Mouse (Mus musculus): Measurements from ENCODE around the gene Avpi1. TPM values are rescaled to one million over a fixed set of nuclear protein-coding genes. Genes with fewer than 3 reads are reported as not detected.
A peak's percentile ranks its signal among the peaks of the same experiment; 100 is the strongest.

Gene Avpi1
- polyA plus RNA-seq, 1 experiment from 2014 or later = 84.9 TPM

- WGBS = 79% methylated on average over 6 of the region's 6 CpGs
Observed at GRCm38 (mm10) chr19:42126219-42126605, 2.6 kb downstream of the Avpi1 start.

GRCm38 (mm10) chr19:42125501-42126218, 3.2 kb downstream of the Avpi1 start:
- ATAC-seq (ENCODE audit: low read depth) = no peak
- H3K9ac ChIP-seq (ENCODE audit: low read length) = no peak overlapping the region
- H3K36me3 ChIP-seq (ENCODE audit: control insufficient read depth, insufficient read depth, low read length) = peaks cover 27% of the 10 kb centered on the region
- H3K4me3 ChIP-seq (ENCODE audit: low read length) = no peak overlapping the region
- peak overlapping the region; percentile 87; the same call in 1 of the 2 replicates for H3K4me2 ChIP-seq (ENCODE audit: low read depth, low read length)
- H3K4me1 ChIP-seq (replicated peaks; ENCODE audit: control insufficient read depth, insufficient read depth, low read length) = peaks cover 18% of the 10 kb centered on the region
- WGBS = 79% methylated on average over 11 of the region's 11 CpGs
- H3K27ac ChIP-seq (ENCODE audit: low read length) = peak overlapping the region; percentile 88
- no peaks in the 10 kb centered on the region for H3K9me3 ChIP-seq (ENCODE audit: control insufficient read depth, low read length)
- H3K27me3 ChIP-seq (ENCODE audit: control insufficient read depth, insufficient read depth, low read depth, low read length) = no peaks in the 10 kb centered on the region

More at GRCm38 (mm10) chr19:42126219-42126605, 2.6 kb downstream of the Avpi1 start:
- Histone ChIP-seq H3K9me3 (ENCODE audit: control insufficient read depth, low read length) (no peaks in the 10 kb centered on the region), H3K4me3 (ENCODE audit: low read length) (peak overlapping the region; percentile 54; the same call in 1 of the 2 replicates), H3K27me3 (ENCODE audit: control insufficient read depth, insufficient read depth, low read depth, low read length) (no peaks in the 10 kb centered on the region), H3K4me1 (replicated peaks; ENCODE audit: control insufficient read depth, insufficient read depth, low read length) (peaks cover 18% of the 10 kb centered on the region), H3K4me2 (ENCODE audit: low read depth, low read length) (peak overlapping the region; percentile 87), H3K9ac (ENCODE audit: low read length) (peak overlapping the region; percentile 35; the same call in 1 of the 2 replicates), H3K27ac (ENCODE audit: low read length) (peak overlapping the region; percentile 88), H3K36me3 (ENCODE audit: control insufficient read depth, insufficient read depth, low read length) (peaks cover 23% of the 10 kb centered on the region)
- ATAC-seq (ENCODE audit: low read depth) = no peak

GRCm38 (mm10) chr19:42124684-42125083, 4.2 kb downstream of the Avpi1 start:
- H3K9me3 ChIP-seq (ENCODE audit: control insufficient read depth, low read length) = no peaks in the 10 kb centered on the region
- H3K4me2 ChIP-seq (ENCODE audit: low read depth, low read length) = no peak overlapping the region
- H3K27ac ChIP-seq (ENCODE audit: low read length) = no peak overlapping the region; the same call in 1 of the 2 replicates
- WGBS = 79% methylated on average over 13 of the region's 13 CpGs
- H3K27me3 ChIP-seq (ENCODE audit: control insufficient read depth, insufficient read depth, low read depth, low read length) = no peaks in the 10 kb centered on the region
- H3K4me1 ChIP-seq (replicated peaks; ENCODE audit: control insufficient read depth, insufficient read depth, low read length) = peaks cover 13% of the 10 kb centered on the region
- H3K36me3 ChIP-seq (ENCODE audit: control insufficient read depth, insufficient read depth, low read length) = peaks cover 33% of the 10 kb centered on the region
- no peak overlapping the region for H3K4me3 ChIP-seq (ENCODE audit: low read length)
- no peak for ATAC-seq (ENCODE audit: low read depth)
- H3K9ac ChIP-seq (ENCODE audit: low read length) = no peak overlapping the region

GRCm38 (mm10) chr19:42120451-42120850, 8.4 kb downstream of the Avpi1 start:
- H3K27me3 ChIP-seq (ENCODE audit: control insufficient read depth, insufficient read depth, low read depth, low read length) = no peaks in the 10 kb centered on the region
- no peak overlapping the region for H3K4me3 ChIP-seq (ENCODE audit: low read length)
- H3K27ac ChIP-seq (ENCODE audit: low read length) = no peak overlapping the region
- H3K4me2 ChIP-seq (ENCODE audit: low read depth, low read length) = no peak overlapping the region
- ATAC-seq (ENCODE audit: low read depth) = 0 out of 2 replicates have a peak, but pooled peaks have one; percentile 26
- H3K9ac ChIP-seq (ENCODE audit: low read length) = no peak overlapping the region
- WGBS = 83% methylated on average over 8 of the region's 8 CpGs
- H3K36me3 ChIP-seq (ENCODE audit: control insufficient read depth, insufficient read depth, low read length) = peaks cover 45% of the 10 kb centered on the region
- H3K9me3 ChIP-seq (ENCODE audit: control insufficient read depth, low read length) = no peaks in the 10 kb centered on the region
- H3K4me1 ChIP-seq (replicated peaks; ENCODE audit: control insufficient read depth, insufficient read depth, low read length) = peaks cover 8% of the 10 kb centered on the region

- H3K4me1 ChIP-seq (replicated peaks; ENCODE audit: control insufficient read depth, insufficient read depth, low read length) = peaks cover 4% of the 10 kb centered on the region; the same call in 1 of the 2 replicates
- H3K9ac ChIP-seq (ENCODE audit: low read length) = no peak overlapping the region
- H3K27me3 ChIP-seq (ENCODE audit: control insufficient read depth, insufficient read depth, low read depth, low read length) = no peaks in the 10 kb centered on the region
- H3K27ac ChIP-seq (ENCODE audit: low read length) = no peak overlapping the region
- H3K4me3 ChIP-seq (ENCODE audit: low read length) = no peak overlapping the region
- H3K4me2 ChIP-seq (ENCODE audit: low read depth, low read length) = no peak overlapping the region
- peaks cover 42% of the 10 kb centered on the region for H3K36me3 ChIP-seq (ENCODE audit: control insufficient read depth, insufficient read depth, low read length)
- WGBS = 64% methylated on average over 5 of the region's 5 CpGs
- ATAC-seq (ENCODE audit: low read depth) = no peak
- H3K9me3 ChIP-seq (ENCODE audit: control insufficient read depth, low read length) = no peaks in the 10 kb centered on the region
Observed at GRCm38 (mm10) chr19:42118596-42118995, 10.3 kb downstream of the Avpi1 start.

GRCm38 (mm10) chr19:42118142-42118541, 10.7 kb downstream of the Avpi1 start:
- H3K9ac ChIP-seq (ENCODE audit: low read length) = no peak overlapping the region
- WGBS = 89% methylated on average over 9 of the region's 9 CpGs
- no peaks in the 10 kb centered on the region for H3K27me3 ChIP-seq (ENCODE audit: control insufficient read depth, insufficient read depth, low read depth, low read length)
- H3K4me3 ChIP-seq (ENCODE audit: low read length) = no peak overlapping the region
- no peaks in the 10 kb centered on the region for H3K9me3 ChIP-seq (ENCODE audit: control insufficient read depth, low read length)
- H3K4me1 ChIP-seq (replicated peaks; ENCODE audit: control insufficient read depth, insufficient read depth, low read length) = peaks cover 4% of the 10 kb centered on the region; the same call in 1 of the 2 replicates
- peaks cover 40% of the 10 kb centered on the region for H3K36me3 ChIP-seq (ENCODE audit: control insufficient read depth, insufficient read depth, low read length)
- no peak for ATAC-seq (ENCODE audit: low read depth)
- no peak overlapping the region for H3K4me2 ChIP-seq (ENCODE audit: low read depth, low read length)
- H3K27ac ChIP-seq (ENCODE audit: low read length) = no peak overlapping the region

- peak; percentile 92 for ATAC-seq (ENCODE audit: low read depth)
- Histone ChIP-seq H3K9ac (ENCODE audit: low read length) (peak overlapping the region; percentile 8; the same call in 1 of the 2 replicates), H3K27me3 (ENCODE audit: control insufficient read depth, insufficient read depth, low read depth, low read length) (no peaks in the 10 kb centered on the region), H3K4me3 (ENCODE audit: low read length) (no peak overlapping the region), H3K27ac (ENCODE audit: low read length) (peak overlapping the region; percentile 84), H3K4me1 (replicated peaks; ENCODE audit: control insufficient read depth, insufficient read depth, low read length) (peaks cover 4% of the 10 kb centered on the region; the same call in 1 of the 2 replicates), H3K4me2 (ENCODE audit: low read depth, low read length) (no peak overlapping the region), H3K9me3 (ENCODE audit: control insufficient read depth, low read length) (no peaks in the 10 kb centered on the region), H3K36me3 (ENCODE audit: control insufficient read depth, insufficient read depth, low read length) (peaks cover 30% of the 10 kb centered on the region)
- 64% methylated on average over 4 of the region's 4 CpGs for WGBS
Observed at GRCm38 (mm10) chr19:42115783-42116335, 13.0 kb downstream of the Avpi1 start.

GRCm38 (mm10) chr19:42104681-42105080, 24.2 kb downstream of the Avpi1 start:
- Histone ChIP-seq H3K4me1 (replicated peaks; ENCODE audit: control insufficient read depth, insufficient read depth, low read length) (no peaks in the 10 kb centered on the region), H3K36me3 (ENCODE audit: control insufficient read depth, insufficient read depth, low read length) (peaks cover 13% of the 10 kb centered on the region), H3K27me3 (ENCODE audit: control insufficient read depth, insufficient read depth, low read depth, low read length) (no peaks in the 10 kb centered on the region), H3K4me3 (ENCODE audit: low read length) (no peak overlapping the region), H3K27ac (ENCODE audit: low read length) (no peak overlapping the region), H3K4me2 (ENCODE audit: low read depth, low read length) (no peak overlapping the region), H3K9ac (ENCODE audit: low read length) (no peak overlapping the region), H3K9me3 (ENCODE audit: control insufficient read depth, low read length) (no peaks in the 10 kb centered on the region)
- WGBS = 95% methylated on average over 9 of the region's 9 CpGs
- ATAC-seq (ENCODE audit: low read depth) = no peak

GRCm38 (mm10) chr19:42099406-42099805, 29.5 kb downstream of the Avpi1 start:
- no peak overlapping the region for H3K4me2 ChIP-seq (ENCODE audit: low read depth, low read length)
- no peak overlapping the region for H3K27ac ChIP-seq (ENCODE audit: low read length)
- H3K9me3 ChIP-seq (ENCODE audit: control insufficient read depth, low read length) = no peaks in the 10 kb centered on the region
- ATAC-seq (ENCODE audit: low read depth) = no peak
- WGBS = 79% methylated on average over 3 of the region's 3 CpGs
- H3K9ac ChIP-seq (ENCODE audit: low read length) = no peak overlapping the region
- H3K27me3 ChIP-seq (ENCODE audit: control insufficient read depth, insufficient read depth, low read depth, low read length) = no peaks in the 10 kb centered on the region
- no peaks in the 10 kb centered on the region for H3K4me1 ChIP-seq (replicated peaks; ENCODE audit: control insufficient read depth, insufficient read depth, low read length)
- H3K36me3 ChIP-seq (ENCODE audit: control insufficient read depth, insufficient read depth, low read length) = 0 out of 2 replicates have a peak, but pooled peaks cover 6% of the 10 kb centered on the region
- no peak overlapping the region for H3K4me3 ChIP-seq (ENCODE audit: low read length)
